Mouse (Mus musculus) stomach, embryonic 14.5 days (tissue): ENCODE data around the gene Tead3. TPM values are rescaled to one million over a fixed set of nuclear protein-coding genes. Genes with fewer than 3 reads are reported as not detected.
"Not testable (repeated sequence)": the region's sequence is repeated elsewhere in the genome, so short reads cannot be mapped to it uniquely, and the experiment has no call there.

Experiments
- ATAC-seq: fragments of 200-750 bp; cut with Nextera tagmentation; 2 replicates; pipeline ENCODE4 v1.8.0; 2017; ENCODE audit warnings: low read depth, moderate TSS enrichment; ENCODE audit not compliant: insufficient number of reproducible peaks, insufficient read depth, low FRiP score
- H3K27ac ChIP-seq: fragments of 300-500 bp; sonication (generic); 2 replicates; pipeline ENCODE4 v1.5.1; 2014; ENCODE audit warnings: mild to moderate bottlenecking, low read length, moderate library complexity, mixed read lengths
- H3K27me3 ChIP-seq: fragments of 300-500 bp; sonication (generic); 2 replicates; pipeline ENCODE4 v1.6.1; 2014; ENCODE audit warnings: low read length, control low read depth, mixed read lengths; ENCODE audit not compliant: control insufficient read depth, insufficient read depth
- H3K36me3 ChIP-seq: fragments of 300-500 bp; sonication (generic); 2 replicates; pipeline ENCODE4 v1.6.1; 2014; ENCODE audit warnings: mild to moderate bottlenecking, control low read depth, low read length, moderate library complexity, mixed read lengths; ENCODE audit not compliant: control insufficient read depth, insufficient read depth
- H3K4me1 ChIP-seq: fragments of 300-500 bp; sonication (generic); 2 replicates; pipeline ENCODE4 v1.6.1; 2014; ENCODE audit warnings: low read length, control low read depth, mixed read lengths; ENCODE audit not compliant: control insufficient read depth, insufficient read depth
- H3K4me2 ChIP-seq: fragments of 300-500 bp; sonication (generic); replicated peaks from 2 replicates; pipeline ENCODE4 v1.6.1; 2014; ENCODE audit warnings: low read depth, low read length, control low read depth
- H3K4me3 ChIP-seq: fragments of 300-500 bp; sonication (generic); 2 replicates; pipeline ENCODE4 v1.5.1; 2014; ENCODE audit warnings: low read depth, low read length, control low read depth
- H3K9ac ChIP-seq: fragments of 300-500 bp; sonication (generic); replicated peaks from 2 replicates; pipeline ENCODE4 v1.6.1; 2014; ENCODE audit warnings: low read depth, mild to moderate bottlenecking, control low read depth, low read length, moderate library complexity, mixed read lengths
- H3K9me3 ChIP-seq: fragments of 300-500 bp; sonication (generic); 2 replicates; pipeline ENCODE4 v1.6.1; 2016; ENCODE audit warnings: low read depth, low read length, control low read depth; ENCODE audit not compliant: control insufficient read depth
- WGBS: fragments of 180-500 bp; shearing (Covaris S2); extraction: QIAGEN DNeasy Blood & Tissue Kit; methylation state at CpG from one replicate; pipeline ENCODE4 v1.1.7; 2014; 5-methylcytosine and 5-hydroxymethylcytosine counted together
- polyA plus RNA-seq: library from polyadenylated mRNA; unstranded; fragments of >200 nt; fragmentation: Nextera tagmentation; extraction: Ambion mirVana; gene quantifications from 2 replicates; pipeline ENCODE4 v1.2.1, GENCODE M21; 2014

Gene Tead3
- polyA plus RNA-seq, 1 experiment from 2014 or later: 15.7 TPM

DNA sequence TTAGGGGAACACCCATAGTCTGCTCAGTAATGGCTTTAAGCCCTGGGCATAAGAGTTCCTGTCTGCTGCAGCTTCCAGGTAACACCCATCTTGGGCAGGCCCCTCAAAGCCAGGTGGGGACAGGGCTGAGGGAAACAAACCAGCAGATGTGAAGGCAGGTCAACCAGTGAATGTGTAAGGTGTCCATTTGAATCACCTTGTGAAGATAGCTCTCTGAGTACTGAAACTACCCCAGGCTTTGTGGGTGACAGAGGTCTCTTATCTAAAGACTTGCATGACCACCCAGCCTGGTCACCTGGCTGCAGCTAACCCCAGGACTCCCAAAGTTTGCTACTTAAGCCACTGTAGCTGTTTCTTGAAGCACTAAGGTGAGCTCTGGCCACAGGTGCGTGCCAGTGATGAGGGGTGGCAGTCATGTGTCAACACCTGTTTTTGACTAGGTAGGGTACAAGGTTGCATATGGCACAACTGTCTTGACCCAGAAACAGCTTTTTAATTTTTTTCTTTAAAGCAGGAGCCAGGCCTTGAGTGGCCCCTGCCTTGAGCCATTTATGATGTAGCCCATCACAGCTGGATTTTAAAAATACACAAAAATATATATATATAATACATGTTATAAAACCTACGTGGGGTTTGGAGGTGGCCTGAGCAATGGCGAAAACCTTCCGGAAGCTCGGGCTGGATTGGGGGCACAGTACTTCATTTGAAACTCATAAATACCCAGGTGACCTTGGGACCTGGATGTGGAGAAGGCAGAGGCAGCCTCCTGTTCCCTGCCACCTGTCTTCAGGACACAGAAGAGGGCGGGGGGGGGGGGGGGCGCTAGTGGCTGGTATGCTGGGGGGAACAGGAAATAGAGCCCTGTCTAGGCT lies 19.1 kb downstream of the Tead3 start:
- WGBS: 30% methylated on average over 7 of the region's 7 CpGs
- Histone ChIP-seq H3K27me3 (no peaks in the 10 kb centered on the region), H3K4me1 (peaks cover 40% of the 10 kb centered on the region), H3K4me2 (no peak overlapping the region), H3K9me3 (no peaks in the 10 kb centered on the region), H3K36me3 (peaks cover 56% of the 10 kb centered on the region), H3K27ac (peak overlapping the region; percentile 69; the same call in 1 of the 2 replicates), H3K4me3 (no peak overlapping the region), H3K9ac (no peak overlapping the region)
- ATAC-seq: no peak

DNA sequence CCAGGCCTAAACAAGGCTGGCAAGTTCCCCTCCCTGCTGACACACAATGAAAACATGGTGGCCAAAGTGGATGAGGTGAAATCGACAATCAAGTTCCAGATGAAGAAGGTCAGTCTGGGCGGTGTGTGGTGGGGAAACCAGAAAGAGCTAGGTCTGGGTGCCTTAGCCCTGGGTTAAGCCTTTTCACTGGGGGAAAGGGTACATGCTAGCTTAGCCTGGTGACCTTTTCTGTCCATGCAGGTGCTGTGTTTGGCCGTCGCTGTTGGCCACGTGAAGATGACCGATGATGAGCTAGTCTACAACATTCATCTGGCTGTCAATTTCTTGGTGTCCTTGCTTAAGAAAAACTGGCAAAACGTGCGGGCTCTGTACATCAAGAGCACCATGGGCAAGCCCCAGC lies 20.0 kb downstream of the Tead3 start:
- WGBS: 45% methylated on average over 6 of the region's 8 CpGs
- not testable (repeated sequence) for H3K4me2 ChIP-seq, H3K9me3 ChIP-seq, H3K27me3 ChIP-seq, H3K27ac ChIP-seq, H3K4me3 ChIP-seq, ATAC-seq, H3K9ac ChIP-seq
- H3K36me3 ChIP-seq: peaks cover 50% of the 10 kb centered on the region
- peaks cover 40% of the 10 kb centered on the region for H3K4me1 ChIP-seq

DNA sequence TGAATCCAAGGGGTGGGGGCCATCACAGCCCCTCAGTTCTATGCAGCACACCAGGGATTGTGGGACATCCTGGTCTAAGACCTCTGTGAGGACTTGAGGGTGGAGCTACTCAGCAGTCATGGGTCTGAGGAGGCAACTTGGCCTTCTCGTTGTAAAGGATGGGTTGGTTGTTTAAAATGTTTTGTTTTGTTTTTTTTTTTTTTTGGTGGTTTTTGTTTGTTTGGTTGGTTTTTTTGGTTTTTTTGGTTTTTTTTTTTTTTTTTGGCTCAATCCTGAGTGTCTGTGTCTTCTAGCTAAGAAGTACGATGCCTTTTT lies 20.4 kb downstream of the Tead3 start:
- Histone ChIP-seq H3K27ac (peak overlapping the region; percentile 97; the same call in 1 of the 2 replicates), H3K27me3 (no peaks in the 10 kb centered on the region), H3K4me2 (peak overlapping the region; percentile 97), H3K36me3 (peaks cover 46% of the 10 kb centered on the region), H3K9me3 (no peaks in the 10 kb centered on the region), H3K9ac (no peak overlapping the region), H3K4me3 (peak overlapping the region; percentile 93), H3K4me1 (peaks cover 40% of the 10 kb centered on the region)
- WGBS: 23% methylated on average over 2 of the region's 2 CpGs
- ATAC-seq: no peak

DNA sequence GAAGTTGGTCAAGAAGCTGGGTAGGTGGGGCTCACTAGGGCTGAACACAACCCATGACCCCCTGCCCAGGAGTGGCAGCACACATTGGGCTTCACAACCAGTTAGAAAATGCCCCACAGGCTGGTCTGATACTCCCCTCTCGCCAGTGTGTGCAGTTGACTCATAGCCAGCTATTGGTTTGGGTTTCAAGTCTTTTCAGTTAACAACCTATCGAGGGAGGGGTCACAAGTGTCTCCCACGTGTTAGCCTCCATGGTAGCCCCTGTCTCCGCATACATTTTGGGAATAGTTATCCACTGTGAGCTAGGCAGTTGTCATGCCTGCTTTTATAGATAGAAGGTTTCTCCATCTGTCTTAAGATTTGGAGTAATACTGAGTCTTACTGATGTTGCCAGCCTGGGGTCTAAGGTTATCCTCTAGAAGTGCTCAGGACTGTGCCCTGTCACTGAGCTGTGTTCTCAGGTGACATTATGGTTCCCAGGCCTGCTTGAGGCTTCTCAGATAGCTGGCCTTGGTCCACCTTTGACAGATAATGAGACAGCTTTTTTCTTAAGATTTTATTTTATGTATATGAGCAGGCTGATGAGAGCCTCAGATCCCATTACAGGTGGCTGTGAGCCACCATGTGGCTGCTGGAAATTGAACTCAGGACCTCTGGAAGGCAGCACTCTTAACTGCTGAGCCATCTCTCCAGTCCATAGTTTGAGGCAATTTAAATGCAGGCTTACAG lies 20.9 kb downstream of the Tead3 start:
- peaks cover 44% of the 10 kb centered on the region for H3K36me3 ChIP-seq

DNA sequence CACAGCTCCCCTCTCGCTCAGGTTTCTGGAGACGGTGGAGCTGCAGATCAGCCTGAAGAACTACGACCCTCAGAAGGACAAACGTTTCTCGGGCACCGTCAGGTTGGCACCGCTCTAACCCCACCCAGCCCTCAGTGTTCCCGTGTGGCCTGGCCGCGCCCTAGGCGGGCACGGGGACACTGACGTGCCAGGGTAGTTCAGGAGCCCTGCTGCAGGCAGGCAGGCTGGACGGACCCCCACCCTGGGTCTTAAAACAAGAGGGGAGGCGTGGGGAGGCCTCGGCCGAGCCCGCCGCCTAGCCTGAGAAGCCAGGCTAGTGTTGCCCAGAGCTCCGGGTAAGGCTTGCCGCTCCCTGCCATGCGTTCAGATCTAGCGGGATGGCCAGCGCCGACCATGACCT lies 21.7 kb downstream of the Tead3 start:
- ATAC-seq: no peak; the same call in 1 of the 2 replicates
- peak overlapping the region; percentile 97 for H3K4me2 ChIP-seq
- under 1% methylated on average over 25 of the region's 25 CpGs for WGBS
- H3K4me3 ChIP-seq: peak overlapping the region; percentile 93
- peak overlapping the region; percentile 99 for H3K9ac ChIP-seq
- peaks cover 31% of the 10 kb centered on the region for H3K4me1 ChIP-seq
- H3K9me3 ChIP-seq: no peaks in the 10 kb centered on the region
- H3K36me3 ChIP-seq: peaks cover 38% of the 10 kb centered on the region
- H3K27ac ChIP-seq: peak overlapping the region; percentile 97
- no peaks in the 10 kb centered on the region for H3K27me3 ChIP-seq

More for the DNA sequence above, 20.9 kb downstream of the Tead3 start:
- Histone ChIP-seq H3K27ac (peak overlapping the region; percentile 97), H3K27me3 (no peaks in the 10 kb centered on the region), H3K4me1 (peaks cover 38% of the 10 kb centered on the region), H3K4me2 (peak overlapping the region; percentile 97), H3K4me3 (peak overlapping the region; percentile 93), H3K9me3 (no peaks in the 10 kb centered on the region), H3K9ac (peak overlapping the region; percentile 99)
- ATAC-seq: no peak
- WGBS: 5% methylated on average over 4 of the region's 4 CpGs

DNA sequence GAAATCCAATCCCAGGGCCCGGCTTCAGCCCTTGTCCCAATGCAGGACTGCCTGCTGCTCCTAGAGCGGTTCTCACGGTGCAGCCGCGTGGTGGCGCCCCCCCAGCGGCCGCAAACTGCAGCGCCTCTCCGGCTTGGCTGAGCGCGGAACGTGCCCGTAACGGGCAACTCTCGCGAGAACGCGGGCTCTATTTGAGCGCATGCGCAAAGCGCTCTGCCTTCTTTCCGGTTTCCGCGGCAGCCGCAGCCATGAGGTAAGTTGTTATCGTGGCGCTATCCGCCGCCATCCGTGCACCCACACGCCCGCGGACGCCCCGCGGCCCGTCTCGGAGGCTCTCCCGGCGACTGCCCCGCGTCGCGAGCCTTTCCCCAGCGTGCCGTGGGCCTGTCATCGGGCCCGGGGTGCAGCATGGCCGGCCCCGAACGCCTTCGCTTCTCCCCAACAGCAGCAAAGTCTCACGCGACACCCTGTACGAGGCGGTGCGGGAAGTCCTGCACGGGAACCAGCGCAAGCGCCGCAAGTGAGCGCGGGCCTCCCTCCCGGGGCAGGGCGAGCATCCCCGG lies 22.2 kb downstream of the Tead3 start, which contains the start of gene Rpl10a:
Gene Rpl10a (plus strand): TSS at position 106 of the 563 bp plus-strand sequence.
- Histone ChIP-seq H3K4me2 (peak within 1 kb of the TSS; percentile 97), H3K4me3 (peak within 1 kb of the TSS; percentile 93), H3K36me3 (peaks cover 37% of the 10 kb centered on the region), H3K9me3 (no peaks in the 10 kb centered on the region), H3K27ac (peak within 1 kb of the TSS; percentile 97), H3K27me3 (no peaks in the 10 kb centered on the region), H3K9ac (peak within 1 kb of the TSS; percentile 99), H3K4me1 (peaks cover 27% of the 10 kb centered on the region)
- ATAC-seq: peak; percentile 85
- under 1% methylated on average over 63 of the region's 67 CpGs for WGBS

DNA sequence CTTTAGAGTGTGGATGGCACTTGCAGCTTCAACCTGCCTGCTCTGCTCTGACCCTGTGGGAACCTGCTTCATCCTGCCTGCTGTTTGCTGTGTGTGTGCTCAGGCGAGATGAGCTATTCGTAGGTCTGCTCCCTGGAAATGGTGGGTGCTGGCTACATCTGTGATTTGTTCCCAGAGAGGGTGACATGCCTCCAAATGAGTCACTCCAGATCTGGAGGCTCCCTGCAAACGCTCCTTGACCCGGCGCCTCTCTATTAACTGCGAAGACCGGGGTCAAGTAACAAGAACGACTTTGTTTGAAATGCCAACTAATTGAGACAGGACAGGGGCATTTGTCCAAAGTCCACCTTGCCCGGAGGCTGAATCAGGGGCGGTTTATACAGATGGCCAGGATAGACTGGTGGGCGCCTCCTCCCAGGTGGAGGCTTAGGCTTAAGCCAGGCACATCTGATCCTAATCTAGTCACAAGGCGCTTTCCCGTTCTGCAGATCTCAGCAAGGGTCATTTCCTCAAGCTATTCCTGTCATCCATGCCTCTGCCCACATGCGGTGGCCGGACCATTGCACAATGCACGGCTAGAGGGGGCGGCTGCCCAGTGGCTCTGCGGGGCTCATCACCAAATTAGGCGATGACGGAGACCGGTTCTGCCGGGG lies 22.8 kb downstream of the Tead3 start:
- Histone ChIP-seq H3K27ac (peak overlapping the region; percentile 97), H3K9me3 (no peaks in the 10 kb centered on the region), H3K4me2 (peak overlapping the region; percentile 47), H3K4me3 (peak overlapping the region; percentile 93), H3K4me1 (peaks cover 20% of the 10 kb centered on the region), H3K9ac (peak overlapping the region; percentile 45), H3K36me3 (peaks cover 31% of the 10 kb centered on the region), H3K27me3 (no peaks in the 10 kb centered on the region)
- peak; percentile 20; the same call in 1 of the 2 replicates for ATAC-seq
- WGBS: 5% methylated on average over 22 of the region's 22 CpGs

DNA sequence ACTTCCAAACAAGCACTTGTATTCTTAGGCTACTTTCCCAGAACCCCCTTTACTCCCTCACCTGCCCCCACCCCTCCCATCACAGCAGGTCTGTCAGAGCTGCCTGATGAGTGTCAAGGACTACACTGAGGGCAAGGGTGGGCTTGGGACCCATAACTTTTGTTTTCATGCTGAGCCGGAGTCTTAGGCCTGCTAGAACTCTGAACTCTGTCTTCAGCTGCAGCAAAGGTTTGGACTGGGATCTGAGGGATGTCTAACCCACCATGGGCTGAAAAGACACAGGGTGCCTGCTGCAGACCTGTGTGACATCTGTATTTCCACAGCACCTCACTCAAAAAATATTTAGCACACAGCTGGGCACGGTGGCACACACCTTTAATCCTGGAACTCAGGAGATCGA lies 23.7 kb downstream of the Tead3 start:
- H3K36me3 ChIP-seq: peaks cover 23% of the 10 kb centered on the region
- no peaks in the 10 kb centered on the region for H3K9me3 ChIP-seq
- H3K27me3 ChIP-seq: no peaks in the 10 kb centered on the region
- no peak for ATAC-seq
- no peak overlapping the region for H3K9ac ChIP-seq
- no peak overlapping the region for H3K4me3 ChIP-seq
- H3K4me2 ChIP-seq: no peak overlapping the region
- 82% methylated on average over 3 of the region's 3 CpGs for WGBS
- H3K4me1 ChIP-seq: peaks cover 13% of the 10 kb centered on the region
- no peak overlapping the region for H3K27ac ChIP-seq
